8 mouse cellular contexts compared by ENCODE assay signal in the genomic region with DNA sequence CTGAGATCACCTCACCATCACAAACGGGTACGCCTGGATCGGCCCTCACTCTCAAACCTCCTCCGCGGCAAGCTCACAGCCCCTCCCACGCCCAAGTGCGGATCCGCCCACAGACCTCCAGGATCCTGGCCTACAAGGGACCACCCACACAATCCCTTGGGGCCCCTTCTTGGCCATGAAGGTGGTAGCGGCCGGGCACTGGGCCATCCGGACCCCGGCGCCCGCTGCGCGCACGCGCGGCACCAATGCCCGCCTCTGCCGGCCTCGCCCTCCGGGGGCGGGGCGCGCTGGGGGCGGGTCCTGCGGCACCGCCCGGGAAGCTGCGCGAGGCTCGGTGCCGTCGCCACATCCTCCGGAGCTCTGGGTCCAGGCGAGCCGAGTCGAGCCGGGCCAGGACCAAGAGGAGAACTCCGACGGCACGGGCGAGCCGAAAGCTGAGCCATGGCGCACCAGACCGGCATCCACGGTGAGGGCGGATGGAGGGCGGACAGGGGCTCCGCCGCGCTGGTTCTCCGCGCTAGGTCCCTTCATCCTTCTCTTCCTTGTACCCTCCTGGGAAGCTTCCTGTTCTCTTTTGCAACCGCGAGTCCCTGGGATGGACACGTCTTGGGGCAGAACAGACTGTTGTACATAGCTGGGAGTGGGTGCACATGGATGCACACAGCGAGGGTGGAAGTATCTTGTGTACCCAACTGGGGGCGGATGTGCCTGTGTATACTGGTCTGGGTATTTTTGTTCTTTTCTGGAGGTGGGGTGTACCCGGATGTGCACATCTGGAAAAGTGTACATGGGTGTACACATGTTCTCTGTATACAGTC. TPM values are rescaled to one million over a fixed set of nuclear protein-coding genes. Genes with fewer than 3 reads are reported as not detected.
DNase-seq lines count a peak whose midpoint lies in the region; ATAC-seq lines count a peak whose summit lies in the region.

A gene (plus strand): TSS at position 290 of the 818 bp plus-strand sequence.

- under 1% methylated on average over 57 of the region's 61 CpGs for WGBS in heart, embryonic 14.5 days
- 1% methylated on average over 58 of the region's 61 CpGs for WGBS in liver, embryonic 13.5 days (ENCODE audit: insufficient replicate concordance)
- 2% methylated on average over 61 of the region's 61 CpGs for WGBS in stomach, embryonic 16.5 days

- peak within 1 kb of the TSS; percentile 86 for H3K9ac ChIP-seq in heart, embryonic 14.5 days (ENCODE audit: low read length)
- peak within 1 kb of the TSS; percentile 77 for H3K9ac ChIP-seq in liver, embryonic 13.5 days
- peak within 1 kb of the TSS; percentile 76 for H3K9ac ChIP-seq in stomach, embryonic 16.5 days (ENCODE audit: low read length)

- H3K4me2 ChIP-seq in heart, embryonic 14.5 days (ENCODE audit: low read length), result peak within 1 kb of the TSS; percentile 68
- peak within 1 kb of the TSS; percentile 90 for H3K4me2 ChIP-seq in liver, embryonic 13.5 days
- peak within 1 kb of the TSS; percentile 57 for H3K4me2 ChIP-seq in stomach, embryonic 16.5 days (ENCODE audit: low read depth, low read length)

- peaks cover 7% of the 10 kb centered on the region for H3K36me3 ChIP-seq in heart, embryonic 14.5 days (ENCODE audit: control insufficient read depth, insufficient read depth, low read length)
- H3K36me3 ChIP-seq in liver, embryonic 13.5 days, result 0 out of 2 replicates have a peak, but pooled peaks cover under 1% of the 10 kb centered on the region
- H3K36me3 ChIP-seq in stomach, embryonic 16.5 days (ENCODE audit: control insufficient read depth, insufficient read depth, low read length), result no peaks in the 10 kb centered on the region

- peak; percentile 82 for ATAC-seq in heart, embryonic 14.5 days (ENCODE audit: insufficient number of reproducible peaks, insufficient read depth, low FRiP score, low read depth)
- peak; percentile 83 for ATAC-seq in liver, embryonic 13.5 days (ENCODE audit: low read depth)
- ATAC-seq in stomach, embryonic 16.5 days (ENCODE audit: insufficient read depth, low FRiP score), result peak; percentile 91

- H3K27ac ChIP-seq in brown adipose tissue, adult 24 weeks (replicated peaks; ENCODE audit: low read depth, low read length), result peak within 1 kb of the TSS; percentile 72
- peak within 1 kb of the TSS; percentile 43 to 81 for H3K27ac ChIP-seq in heart, embryonic 14.5 days (replicated peaks in 1 of 2; ENCODE audit: control insufficient read depth in 1 of 2, insufficient read depth in 1 of 2, low read depth in 2 of 2, low read length in 2 of 2)
- peak within 1 kb of the TSS; percentile 67 for H3K27ac ChIP-seq in liver, embryonic 13.5 days
- H3K27ac ChIP-seq in stomach, embryonic 16.5 days (ENCODE audit: low read length), result peak within 1 kb of the TSS; percentile 59

- H3K4me3 ChIP-seq in brown adipose tissue, adult 24 weeks (ENCODE audit: insufficient read depth, low read depth, low read length), result peak within 1 kb of the TSS; percentile 82
- H3K4me3 ChIP-seq in heart, embryonic 14.5 days (ENCODE audit: control insufficient read depth in 1 of 2, insufficient read depth in 1 of 2, low read depth in 1 of 2, low read length in 2 of 2), result peak within 1 kb of the TSS; percentile 73 to 76
- H3K4me3 ChIP-seq in liver, embryonic 13.5 days (replicated peaks), result peak within 1 kb of the TSS; percentile 71
- H3K4me3 ChIP-seq in stomach, embryonic 16.5 days (replicated peaks; ENCODE audit: low read length), result peak within 1 kb of the TSS; percentile 62

- H3K4me1 ChIP-seq in brown adipose tissue, adult 24 weeks (ENCODE audit: control insufficient read depth, insufficient read depth, insufficient read length, low read length), result peaks cover 30% of the 10 kb centered on the region
- H3K4me1 ChIP-seq in heart, embryonic 14.5 days (ENCODE audit: control insufficient read depth in 2 of 2, insufficient read depth in 2 of 2, low read length in 2 of 2), result peaks cover 30 to 47% of the 10 kb centered on the region in 2 experiments
- peaks cover 60% of the 10 kb centered on the region for H3K4me1 ChIP-seq in liver, embryonic 13.5 days (replicated peaks)
- H3K4me1 ChIP-seq in stomach, embryonic 16.5 days (ENCODE audit: control insufficient read depth, insufficient read depth, low read length), result peaks cover 23% of the 10 kb centered on the region

- no peaks in the 10 kb centered on the region for H3K9me3 ChIP-seq in heart, embryonic 14.5 days (ENCODE audit: control insufficient read depth, low read length)
- H3K9me3 ChIP-seq in liver, embryonic 13.5 days (replicated peaks), result no peaks in the 10 kb centered on the region
- no peaks in the 10 kb centered on the region for H3K9me3 ChIP-seq in stomach, embryonic 16.5 days (replicated peaks; ENCODE audit: control insufficient read depth, low read length)

- peak; percentile 95 for DNase-seq in CD4-positive, CD25-positive, alpha-beta regulatory T cell, adult 2 months (ENCODE audit: low read depth, low spot score)
- DNase-seq in fibroblast of lung, adult 2 months (ENCODE audit: low read depth), result peak; percentile 63
- DNase-seq in kidney, postnatal 14 days, result peak; percentile 95
- DNase-seq in liver, embryonic 13.5 days, result peak; percentile 86
- DNase-seq in neural tube, embryonic 10.5 days (ENCODE audit: extremely low spot score, low spot score), result peak; percentile 91

- no peaks in the 10 kb centered on the region for H3K27me3 ChIP-seq in heart, embryonic 14.5 days (ENCODE audit: control insufficient read depth, insufficient read depth, low read length)
- 0 out of 2 replicates have a peak, but pooled peaks cover 2% of the 10 kb centered on the region for H3K27me3 ChIP-seq in liver, embryonic 13.5 days
- no peaks in the 10 kb centered on the region for H3K27me3 ChIP-seq in stomach, embryonic 16.5 days (ENCODE audit: control insufficient read depth, insufficient read depth, low read length)

RNA-seq across cellular contexts. Expression of the gene that starts here (rescaled TPM):
- polyA plus RNA-seq in brown adipose tissue, adult 24 weeks (2012; ENCODE audit: insufficient read depth, insufficient read length, missing spikeins), result 13.6 and 19.5 TPM in 2 replicates
- 45.5 and 48.8 TPM in 2 replicates for polyA plus RNA-seq in heart, embryonic 14.5 days (2014; fragmentation: Nextera tagmentation; extraction: Ambion mirVana)
- 25.6 and 26.3 TPM in 2 replicates for polyA plus RNA-seq in liver, embryonic 13.5 days (2015; fragmentation: Nextera tagmentation; extraction: Ambion mirVana)
- 54.9 and 57.8 TPM in 2 replicates for polyA plus RNA-seq in stomach, embryonic 16.5 days (2015; fragmentation: Nextera tagmentation; extraction: Ambion mirVana)

Comparison
In these comparisons a context has a peak if more than half of its experiments do, and no peak if none do; other contexts are left out.
1. Peak in every context shown above with its lines: DNase-seq, ATAC-seq, H3K4me3 ChIP-seq and H3K27ac ChIP-seq.